Mouse (Mus musculus) myocyte (in vitro differentiated cells): ENCODE results near the gene Marcks.

ENCODE experiments used
- MYOD1 ChIP-seq, 3 experiments: IDR thresholded peaks; one replicate each; pipeline ENCODE4 v1.6.1; 2011; ENCODE audit warnings: control low read depth in 2 of 3, low read depth in 2 of 3, mild to moderate bottlenecking in 2 of 3, moderate library complexity in 1 of 3; ENCODE audit not compliant: insufficient read length in 2 of 3, control insufficient read depth in 1 of 3
- POLR2A ChIP-seq: IDR thresholded peaks from one replicate; pipeline ENCODE4 v1.6.1; 2011; ENCODE audit warnings: low read depth, mild to moderate bottlenecking, control low read depth, moderate library complexity; ENCODE audit not compliant: insufficient read length

GRCm38 (mm10) chr10:37132671-37133070 lies 6.0 kb downstream of the Marcks start:
- TF ChIP-seq POLR2A (no peak), MYOD1 (IDR thresholded peaks at IDR 0.05; ENCODE audit: control insufficient read depth in 1 of 3, insufficient read length in 2 of 3, low read depth in 2 of 3) (no peak)
